ENCODE assay signal across 21 mouse cellular contexts in the genomic region with DNA sequence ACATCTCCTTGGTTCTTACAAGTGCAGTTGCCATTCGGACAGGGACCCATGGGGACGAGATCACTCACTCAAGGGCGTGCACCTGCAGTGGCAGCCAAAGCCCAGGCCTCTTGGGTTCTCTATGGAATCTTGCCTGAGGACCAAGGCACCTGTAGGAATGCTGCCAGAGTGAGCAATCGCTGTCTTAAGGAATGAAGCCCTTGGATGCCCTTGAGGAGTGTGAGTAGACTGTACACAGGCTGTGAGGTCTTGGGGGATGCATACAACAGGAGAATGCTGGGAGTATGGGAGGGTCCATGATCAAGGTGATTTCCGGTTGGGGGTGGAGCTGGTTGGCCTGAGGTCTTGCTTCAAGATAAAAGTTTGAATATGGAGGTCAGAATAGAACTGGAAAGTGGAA. TPM values are rescaled to one million over a fixed set of nuclear protein-coding genes. Genes with fewer than 3 reads are reported as not detected.
"Had no signal": no experiment of that assay in that cellular context is flagged by ENCODE, and none has a peak within 500 bp of the region (broad histone marks: within the 10 kb centered on the region; RNA-seq: fewer than 3 reads in every experiment).

No protein-coding gene starts in this region.

- H3K9ac ChIP-seq: liver, embryonic 12.5 days; liver, embryonic 14.5 days; lung, embryonic 14.5 days; midbrain, embryonic 13.5 days; neural tube, embryonic 13.5 days; neural tube, embryonic 15.5 days; stomach, embryonic 15.5 days had no signal

- H3K4me2 ChIP-seq: liver, embryonic 12.5 days; lung, embryonic 14.5 days; midbrain, embryonic 11.5 days; midbrain, embryonic 13.5 days; neural tube, embryonic 13.5 days; neural tube, embryonic 15.5 days; stomach, embryonic 15.5 days had no signal

- H3K9me3 ChIP-seq: liver, embryonic 12.5 days; midbrain, embryonic 13.5 days; neural tube, embryonic 13.5 days; neural tube, embryonic 15.5 days; stomach, embryonic 15.5 days had no signal

- H3K4me1 ChIP-seq: liver, embryonic 12.5 days had no signal

- H3K27ac ChIP-seq: liver, embryonic 12.5 days; liver, embryonic 14.5 days; midbrain, embryonic 13.5 days; neural tube, embryonic 13.5 days; neural tube, embryonic 15.5 days; stomach, embryonic 15.5 days; stomach, postnatal 0 days had no signal

- H3K27me3 ChIP-seq: liver, embryonic 12.5 days; midbrain, embryonic 13.5 days; neural tube, embryonic 13.5 days; neural tube, embryonic 15.5 days; stomach, embryonic 15.5 days had no signal

- H3K4me3 ChIP-seq: liver, embryonic 12.5 days; midbrain, embryonic 13.5 days; myocyte; neural tube, embryonic 13.5 days; neural tube, embryonic 15.5 days; stomach, embryonic 15.5 days had no signal

- ATAC-seq: liver, embryonic 12.5 days; midbrain, embryonic 13.5 days; midbrain, embryonic 16.5 days had no signal

- H3K36me3 ChIP-seq: liver, embryonic 12.5 days; midbrain, embryonic 13.5 days; neural tube, embryonic 13.5 days; neural tube, embryonic 15.5 days; stomach, embryonic 15.5 days had no signal

- DNase-seq: lung, adult 18-20 months; lung, embryonic 14.5 days; lung, postnatal 4 days; right cerebral cortex, postnatal 14 days; thymus, adult 2 months; thymus, postnatal 25 days; thymus, postnatal 4 days had no signal

RNA-seq across cellular contexts. Expression of a gene that starts 41.0 kb away (rescaled TPM):
- polyA plus RNA-seq: liver, embryonic 12.5 days; liver, embryonic 14.5 days; liver, embryonic 16.5 days; lung, embryonic 14.5 days; lung, embryonic 16.5 days; midbrain, embryonic 11.5 days; midbrain, embryonic 13.5 days; midbrain, embryonic 16.5 days; myocyte; neural tube, embryonic 11.5 days; neural tube, embryonic 13.5 days; neural tube, embryonic 15.5 days; spleen, adult 2 months; stomach, embryonic 15.5 days; stomach, postnatal 0 days; thymus, adult 2 months had no signal
